Mouse (Mus musculus) thymus, adult 18-20 months (tissue): ENCODE data around the gene Gpr137c.
A peak's percentile ranks its signal among the peaks of the same experiment; 100 is the strongest.

Experiments used
- DNase-seq, 2 experiments: peaks; one replicate each; pipeline ENCODE4 v3.0.0; 2022; ENCODE audit warnings: mixed read lengths in 2 of 2

Gene Gpr137c

DNA sequence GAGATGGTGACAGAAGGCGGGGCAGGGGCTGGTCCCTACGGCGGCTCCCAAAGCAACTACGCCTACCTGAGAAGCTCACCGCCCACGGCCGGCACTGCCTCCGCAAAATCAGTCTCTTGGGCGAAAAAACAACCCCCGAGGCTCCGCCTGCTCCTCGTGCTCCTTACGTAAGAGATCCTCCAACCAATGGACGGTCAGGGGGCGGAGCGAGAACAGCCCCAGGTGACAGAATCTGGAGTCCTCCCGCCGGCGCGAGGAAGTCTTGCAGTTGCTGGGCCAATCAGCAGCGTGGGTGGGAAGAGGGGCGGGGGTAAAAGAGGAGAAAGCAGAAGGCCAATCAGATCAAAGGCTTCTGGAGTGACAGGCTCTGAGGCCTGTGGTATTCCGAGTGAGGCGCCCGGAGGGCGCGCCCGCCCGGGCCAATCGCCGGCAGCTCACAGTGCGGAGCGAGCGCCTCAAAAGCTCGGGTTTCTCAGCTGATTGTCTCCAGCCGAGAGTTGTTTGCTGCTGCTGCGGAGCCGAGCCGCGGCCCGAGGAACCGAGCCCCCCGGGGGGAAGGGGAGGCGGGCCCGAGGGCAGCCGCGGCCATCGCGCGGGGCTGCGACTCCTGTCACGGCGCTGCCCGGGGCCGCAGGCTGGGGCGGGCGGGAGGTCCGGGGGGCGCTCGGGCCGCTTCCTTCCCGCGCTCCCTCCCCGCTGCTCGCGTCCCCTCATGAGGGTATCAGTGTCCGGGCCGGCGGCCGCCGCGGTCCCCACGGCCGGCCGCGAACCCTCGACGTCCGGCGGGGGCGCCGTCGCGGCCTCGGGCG lies at the start of gene Gpr137c:
TSS of gene Gpr137c (plus strand) at position 437 of the 809 bp plus-strand sequence.
- peak; percentile 99 to 100 for DNase-seq

DNA sequence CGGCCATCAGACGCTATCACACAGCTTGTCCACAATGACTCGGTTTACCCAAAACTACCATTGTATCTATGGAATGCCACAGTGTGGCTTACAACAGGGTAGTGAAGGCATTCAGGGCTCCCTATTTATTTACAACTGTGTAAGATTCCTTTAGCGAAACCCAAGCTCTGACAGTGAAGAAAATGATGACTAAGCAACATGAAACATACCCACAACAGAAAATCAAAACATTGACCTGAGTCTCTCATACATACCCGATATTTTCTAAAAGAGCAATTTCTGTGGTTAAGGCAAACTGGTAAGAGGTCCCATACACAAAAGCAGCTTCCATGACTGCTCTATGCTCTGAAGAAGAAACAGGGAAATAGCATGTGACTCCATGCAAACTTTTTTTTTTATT lies 47.3 kb upstream of the Gpr137c start:
- no peak for DNase-seq

DNA sequence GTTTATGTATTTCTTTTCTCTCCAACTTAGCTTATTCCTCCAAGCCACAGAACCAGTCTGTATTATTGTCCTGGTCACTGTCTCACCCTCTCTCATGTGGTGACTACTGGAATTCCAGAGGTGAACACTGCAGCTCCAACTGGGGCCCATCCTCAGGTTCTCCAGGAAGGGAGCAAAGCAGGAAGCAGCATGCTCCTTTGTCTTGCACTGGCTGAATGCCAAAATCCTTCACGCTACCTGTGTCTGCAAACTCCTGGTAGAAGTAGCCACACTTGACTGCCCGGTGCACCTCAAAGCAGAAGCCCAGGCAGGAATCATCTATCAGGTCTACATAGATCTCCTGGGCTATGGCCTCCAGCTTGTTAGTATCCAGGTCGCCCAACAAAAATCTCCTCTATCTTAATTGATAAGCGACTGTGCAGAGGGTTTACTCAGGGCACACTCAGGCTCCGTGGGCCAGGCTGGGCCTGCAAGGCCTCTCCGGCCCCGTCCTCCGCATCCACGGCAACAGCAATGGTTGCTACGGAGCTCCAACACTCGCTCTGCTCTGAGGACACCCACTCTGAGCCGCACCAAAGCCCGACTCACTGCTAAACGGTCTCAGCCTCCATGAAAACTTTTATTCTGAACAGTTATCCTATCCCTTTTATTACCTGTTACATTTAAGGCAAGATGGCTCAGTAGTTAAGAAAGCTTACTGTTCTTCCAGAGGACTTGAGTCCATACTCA lies 44.3 kb upstream of the Gpr137c start:
- no peak for DNase-seq

DNA sequence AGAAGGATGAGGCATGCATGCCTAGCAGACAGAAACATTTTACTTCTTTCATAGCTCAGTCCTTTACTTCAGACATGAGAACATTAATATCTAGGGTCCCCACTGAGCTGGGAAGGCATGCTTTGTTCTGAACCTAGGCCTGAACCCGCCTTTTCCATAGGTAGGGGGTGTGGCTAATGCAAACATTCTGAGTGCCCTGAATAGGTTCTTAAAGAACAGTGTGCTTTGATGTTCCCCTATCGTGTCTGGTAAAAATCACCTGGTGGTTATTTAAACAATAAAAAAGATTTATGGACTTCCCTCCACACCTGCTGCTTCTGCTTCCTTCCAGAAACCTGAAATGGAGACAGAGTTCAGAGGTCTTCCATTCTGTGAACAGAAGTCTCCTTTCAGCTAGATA lies 40.3 kb upstream of the Gpr137c start:
- no peak for DNase-seq

DNA sequence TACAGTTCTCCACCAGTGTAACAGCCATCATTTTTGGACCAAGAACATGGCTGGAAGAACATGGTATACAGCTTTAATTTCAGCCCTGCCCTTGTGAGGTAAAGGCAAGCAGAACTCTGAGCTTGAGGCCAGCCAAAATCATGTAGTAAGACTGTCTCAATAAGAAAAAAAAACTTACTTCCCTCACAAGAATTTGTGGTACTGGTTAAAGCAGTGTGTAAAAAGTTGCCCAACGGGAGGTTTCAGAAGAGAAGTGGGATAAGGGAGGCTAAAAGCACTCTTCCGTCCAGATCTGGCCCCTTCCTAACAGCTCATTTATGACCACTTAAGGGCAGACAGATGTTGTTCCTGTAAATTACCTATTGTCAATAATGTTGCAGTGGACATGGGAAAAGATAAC lies 39.9 kb upstream of the Gpr137c start:
- DNase-seq = no peak

DNA sequence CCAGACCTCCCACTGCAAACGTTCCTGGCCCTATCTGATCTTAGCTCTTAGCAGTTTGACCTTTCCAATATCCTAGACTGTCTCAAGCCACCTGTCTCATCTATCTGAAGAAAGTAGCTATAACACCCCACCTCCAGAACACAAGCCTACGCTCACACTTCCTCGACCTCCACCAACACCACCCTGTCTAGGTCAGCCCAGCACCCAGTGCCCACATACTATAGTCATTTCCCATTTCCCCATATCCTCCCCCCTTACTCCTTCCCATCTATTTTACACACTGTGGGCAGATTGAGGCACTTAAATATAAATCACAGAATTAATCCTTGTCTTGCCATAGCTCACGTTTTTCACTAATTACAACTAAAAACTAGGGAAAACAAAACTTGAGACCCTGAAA lies 37.9 kb upstream of the Gpr137c start:
- no peak for DNase-seq

DNA sequence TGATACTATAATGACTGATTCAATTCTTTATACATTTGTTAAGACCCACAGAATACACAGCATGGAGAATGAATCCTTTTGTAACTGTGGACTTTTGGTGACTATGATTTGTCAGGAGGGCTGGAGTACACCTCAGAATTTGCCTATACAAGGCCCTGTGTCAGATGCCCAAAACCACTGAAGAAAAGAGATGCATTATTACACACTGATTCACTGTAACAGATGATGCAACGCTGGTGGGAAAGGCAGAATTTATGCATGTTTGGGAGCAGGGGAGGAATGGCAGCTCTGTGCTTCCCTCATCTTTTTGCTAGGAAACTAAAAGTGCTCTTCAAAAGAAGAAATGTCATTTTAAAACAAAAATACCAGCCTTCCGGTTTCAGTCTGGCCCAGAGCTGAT lies 28.5 kb upstream of the Gpr137c start:
- DNase-seq = no peak

DNA sequence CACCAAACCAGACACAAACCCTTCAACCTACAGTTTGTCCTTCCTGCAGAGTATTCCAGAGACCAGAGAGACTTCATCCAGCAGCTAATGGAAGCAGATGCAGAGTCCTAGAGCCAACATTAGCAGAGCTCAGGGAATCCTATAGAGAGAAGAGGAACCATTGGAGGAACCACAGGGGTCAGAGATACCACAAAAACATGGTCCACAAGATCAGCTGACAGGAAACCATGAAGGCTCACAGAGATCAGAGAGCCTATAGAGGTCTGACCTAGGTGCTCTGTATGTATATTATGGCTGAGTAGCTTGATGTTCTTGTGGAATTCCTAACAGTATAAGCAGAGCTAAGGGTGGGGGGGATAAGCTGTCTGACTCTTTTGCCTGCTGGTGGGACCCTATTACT lies 18.9 kb upstream of the Gpr137c start:
- no peak for DNase-seq

DNA sequence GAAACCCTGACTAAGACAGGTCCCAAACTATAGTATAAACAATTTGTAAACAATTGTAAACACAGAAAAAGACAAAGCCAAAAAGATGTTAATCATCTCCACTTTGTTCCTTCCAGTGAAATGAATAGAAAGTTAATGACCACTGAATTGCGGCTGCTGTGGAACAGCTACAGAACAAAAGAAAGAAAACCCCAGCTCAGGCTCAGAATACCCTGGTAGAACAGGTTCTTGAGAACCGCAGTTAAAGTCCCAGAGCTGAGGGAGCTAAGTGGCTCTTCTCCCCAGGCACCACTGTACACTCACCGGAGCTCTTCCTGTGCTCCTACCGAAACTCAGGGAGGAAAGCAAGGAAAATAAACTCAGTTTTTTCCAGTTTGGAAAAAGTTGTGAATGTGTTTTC lies 8.8 kb upstream of the Gpr137c start:
- no peak for DNase-seq

DNA sequence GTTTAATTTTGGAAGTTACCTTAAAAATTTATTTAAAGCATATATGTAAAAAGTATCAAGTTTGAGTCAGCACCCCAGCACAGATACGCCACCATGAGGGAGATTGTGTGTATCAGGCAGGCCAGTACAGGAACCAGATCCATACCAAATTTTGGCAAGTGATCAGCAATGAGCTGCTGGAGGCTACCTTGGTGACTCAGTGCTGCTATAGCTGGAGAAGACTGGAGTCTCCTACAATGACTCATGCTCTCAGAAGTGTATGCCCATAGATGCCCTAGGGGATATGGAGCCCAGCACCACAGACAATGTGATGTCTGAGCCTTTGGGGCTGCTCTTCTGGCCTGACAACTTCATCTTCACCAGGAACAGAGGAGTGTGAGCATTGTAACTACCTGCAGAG lies 8.1 kb upstream of the Gpr137c start:
- no peak for DNase-seq

DNA sequence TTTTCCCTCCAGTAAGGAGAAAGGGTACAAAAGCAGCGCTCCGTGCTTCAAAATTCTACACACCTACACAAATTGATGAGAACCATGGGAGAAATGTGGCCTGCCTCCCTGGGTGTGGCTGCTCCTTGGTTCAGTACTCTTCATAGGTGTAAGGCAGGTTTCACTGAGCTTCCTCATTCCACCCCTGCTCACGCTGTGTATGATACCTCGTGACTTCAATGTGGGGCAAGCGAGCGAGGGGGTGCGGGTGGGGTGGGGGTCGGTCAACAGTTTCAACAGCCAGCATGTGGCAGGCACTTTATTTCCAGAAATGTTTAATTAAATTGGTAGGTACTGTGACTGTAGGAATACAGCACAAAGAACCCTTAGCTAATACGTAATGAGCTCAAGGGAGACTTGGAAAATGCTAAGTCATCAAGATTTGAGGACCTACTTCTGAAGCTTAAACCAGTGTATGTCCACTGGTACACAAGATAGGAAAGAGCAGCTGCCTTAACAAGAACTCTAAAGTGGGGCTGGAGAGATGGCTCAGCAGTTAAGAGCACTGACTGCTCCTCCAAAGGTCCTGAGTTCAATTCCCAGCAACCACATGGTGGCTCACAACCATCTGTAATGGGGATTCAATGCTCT lies 2.7 kb upstream of the Gpr137c start:
- DNase-seq = no peak

DNA sequence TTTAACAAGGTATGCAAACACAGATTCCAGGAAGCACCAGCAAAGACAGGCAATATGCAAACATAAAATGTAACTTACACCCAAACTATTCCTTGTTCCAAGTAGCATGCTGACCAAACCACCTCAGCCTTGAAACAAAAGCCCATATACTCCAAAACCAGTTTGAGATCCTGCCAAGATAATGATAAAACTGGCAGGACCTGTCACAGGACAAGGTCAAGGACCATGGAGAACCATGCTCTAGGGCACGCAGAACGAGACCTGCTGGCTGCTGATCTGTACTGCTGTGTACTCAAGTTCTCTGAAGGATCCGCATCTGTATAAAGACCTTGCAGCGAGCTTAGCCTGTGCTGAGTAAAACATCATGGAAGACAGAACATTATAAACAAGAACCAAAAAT lies 1.8 kb upstream of the Gpr137c start:
- no peak for DNase-seq

DNA sequence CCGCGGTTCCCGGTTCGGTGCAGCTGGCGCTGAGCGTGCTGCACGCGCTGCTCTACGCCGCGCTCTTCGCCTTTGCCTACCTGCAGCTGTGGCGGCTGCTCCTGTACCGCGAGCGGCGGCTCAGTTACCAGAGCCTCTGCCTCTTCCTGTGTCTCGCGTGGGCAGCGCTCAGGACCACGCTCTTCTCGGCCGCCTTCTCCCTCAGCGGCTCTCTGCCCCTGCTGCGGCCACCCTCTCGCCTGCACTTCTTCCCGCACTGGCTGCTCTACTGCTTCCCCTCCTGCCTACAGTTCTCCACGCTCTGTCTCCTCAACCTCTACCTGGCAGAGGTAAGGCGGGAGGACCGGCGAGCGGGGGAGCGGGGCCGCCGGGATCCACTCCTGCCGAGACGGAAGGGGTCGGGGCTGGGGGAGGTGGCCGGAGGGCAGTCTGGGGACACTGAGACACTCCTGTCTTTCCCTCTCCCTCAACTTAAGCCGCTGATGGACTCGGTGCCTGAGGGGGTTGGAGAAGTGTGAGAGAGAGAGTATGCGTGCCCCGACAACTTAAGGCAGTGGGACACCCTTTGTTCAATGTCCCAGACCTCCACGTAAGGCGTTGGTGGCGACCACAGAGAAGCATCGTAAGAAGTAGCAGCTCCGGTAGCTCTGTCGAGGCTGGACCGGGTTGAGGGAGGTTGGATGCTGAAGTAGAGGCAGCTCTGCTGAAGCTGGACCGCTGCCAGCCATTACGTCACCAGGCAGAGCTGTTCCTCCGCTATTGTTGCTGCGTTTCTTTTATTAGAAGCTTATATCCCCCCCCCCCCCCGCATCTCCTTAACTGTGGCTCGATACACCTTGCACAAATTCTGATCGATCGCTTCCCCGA lies 806 bp downstream of the Gpr137c start, which contains the start of gene Txndc16:
TSS of gene Txndc16 (minus strand) at position 239 of the 867 bp plus-strand sequence.
- DNase-seq = peak; percentile 51 to 60

DNA sequence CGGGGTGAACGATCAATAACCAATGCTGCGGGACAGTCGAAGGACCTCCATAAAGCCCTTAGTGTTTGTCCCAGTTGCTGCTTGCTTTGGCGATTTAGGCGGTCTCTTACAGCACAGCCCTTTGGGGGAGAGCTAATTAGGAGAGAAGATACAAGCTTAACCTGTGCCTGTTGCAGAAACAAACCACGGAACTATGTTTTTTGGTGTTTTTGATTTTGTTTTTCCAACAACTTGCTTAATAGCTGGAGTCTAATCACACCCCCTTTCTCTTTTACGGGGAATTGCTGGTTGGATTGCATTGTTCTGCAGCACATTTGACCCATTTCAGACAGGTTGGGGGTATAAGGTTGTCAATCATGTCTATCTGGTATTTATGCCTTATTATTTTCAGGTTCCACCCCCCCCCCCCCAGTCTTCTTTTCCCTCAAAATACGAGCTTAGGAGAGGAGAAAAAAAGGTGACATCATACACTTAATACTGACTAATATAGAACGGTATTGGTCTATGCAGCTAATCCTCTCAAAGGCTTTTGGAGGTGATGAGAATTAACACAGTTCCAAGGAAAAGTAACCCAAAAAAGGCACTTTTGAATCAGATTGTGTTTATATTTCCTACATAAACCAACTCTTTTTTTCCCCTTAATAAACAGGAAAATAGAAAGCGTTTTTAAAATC lies 1.6 kb downstream of the Gpr137c start:
- DNase-seq = no peak

DNA sequence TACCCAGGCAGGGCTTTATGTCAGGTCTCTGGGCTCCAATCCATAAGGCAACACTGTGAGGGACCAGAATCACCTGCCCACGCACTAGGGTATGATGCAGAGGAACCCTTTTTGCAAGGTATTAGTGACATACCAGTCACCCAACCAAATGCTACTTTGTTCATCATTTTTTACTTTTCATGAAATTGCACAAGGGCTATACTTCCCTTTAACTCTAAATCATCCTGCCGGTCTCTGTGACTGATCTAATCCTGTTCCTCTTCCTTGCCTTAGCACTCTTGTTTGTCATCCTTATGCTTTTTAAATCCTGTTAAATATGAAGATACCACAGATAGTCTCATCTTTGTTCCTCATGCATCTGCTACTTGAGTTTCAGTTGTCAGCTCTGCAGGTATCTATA lies 19.5 kb downstream of the Gpr137c start:
- no peak for DNase-seq

DNA sequence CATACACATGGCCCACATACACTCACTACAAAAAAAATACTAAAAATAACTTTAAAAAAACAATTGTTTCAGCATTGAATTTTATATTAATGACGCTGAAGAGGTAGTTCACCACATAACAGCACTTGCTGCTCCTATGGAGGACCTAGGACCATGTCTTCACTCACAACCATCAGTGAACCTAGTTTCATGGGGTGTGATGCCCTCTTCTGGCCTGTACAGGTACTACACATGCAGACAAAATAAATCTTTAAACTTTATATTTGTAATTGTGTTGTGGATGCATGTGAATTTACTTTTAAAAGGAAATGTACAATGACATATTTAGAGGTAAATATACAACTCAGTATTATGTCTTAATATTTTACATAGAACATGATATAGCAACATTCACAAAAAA lies 22.1 kb downstream of the Gpr137c start:
- DNase-seq = no peak

DNA sequence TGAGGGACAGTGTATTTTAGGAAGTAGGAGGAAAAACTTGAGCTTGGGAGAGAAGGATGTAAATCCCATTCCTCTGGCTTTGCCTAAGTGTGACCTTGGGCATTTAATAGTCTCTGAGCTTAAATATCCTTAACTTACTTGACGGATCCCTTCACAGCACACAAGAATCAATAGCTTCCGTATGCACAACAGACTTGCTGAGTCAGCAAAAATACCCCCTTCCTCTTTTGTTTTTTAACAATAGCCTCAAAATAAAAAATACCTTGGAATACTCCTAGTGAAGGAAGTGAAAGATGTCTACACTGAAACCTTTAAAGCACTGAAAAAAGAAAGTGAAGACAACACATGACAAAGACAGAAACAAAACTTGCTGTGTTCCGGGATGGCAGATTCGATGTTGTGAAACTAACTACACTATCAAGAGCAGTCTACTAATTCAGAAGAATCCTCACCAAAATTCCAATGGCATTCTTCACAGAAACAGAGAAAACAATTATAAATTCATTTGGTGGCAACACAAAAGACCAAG lies 32.1 kb downstream of the Gpr137c start:
- DNase-seq = no peak

DNA sequence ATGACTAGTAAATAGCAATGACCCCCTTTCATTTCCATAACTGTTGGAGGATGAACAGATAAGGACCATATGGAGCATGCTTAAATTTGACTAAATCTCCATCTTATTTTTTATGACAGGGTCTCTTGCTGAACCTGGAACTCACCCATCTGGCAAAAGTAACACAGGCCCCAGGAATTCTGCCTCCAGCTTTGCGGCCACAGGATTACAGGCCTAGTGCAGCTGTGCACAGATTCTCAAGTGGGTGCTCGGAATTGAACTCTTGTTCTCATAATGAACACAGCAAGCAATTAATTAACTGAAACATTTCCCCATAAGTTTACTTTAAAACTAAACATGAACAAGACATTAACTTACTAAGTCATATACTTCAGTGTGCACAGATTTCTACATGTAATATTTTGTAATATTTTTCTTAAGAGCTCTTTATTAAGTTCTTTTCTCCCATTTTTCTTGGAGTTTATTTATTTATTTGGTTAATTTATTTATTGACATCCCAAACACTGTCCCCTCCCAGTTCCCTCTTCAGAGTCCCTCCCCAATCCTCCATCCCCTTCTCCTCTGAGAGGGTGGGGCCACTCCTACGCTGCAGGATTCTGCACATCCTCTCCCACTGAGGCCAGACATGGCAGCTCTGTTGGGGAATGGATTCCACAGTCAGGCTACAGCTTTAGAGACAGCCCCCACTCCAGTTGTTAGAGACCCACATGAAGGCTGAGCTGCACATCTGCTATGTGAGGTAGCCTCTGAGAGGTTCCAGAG lies 44.5 kb downstream of the Gpr137c start:
- DNase-seq = no peak

DNA sequence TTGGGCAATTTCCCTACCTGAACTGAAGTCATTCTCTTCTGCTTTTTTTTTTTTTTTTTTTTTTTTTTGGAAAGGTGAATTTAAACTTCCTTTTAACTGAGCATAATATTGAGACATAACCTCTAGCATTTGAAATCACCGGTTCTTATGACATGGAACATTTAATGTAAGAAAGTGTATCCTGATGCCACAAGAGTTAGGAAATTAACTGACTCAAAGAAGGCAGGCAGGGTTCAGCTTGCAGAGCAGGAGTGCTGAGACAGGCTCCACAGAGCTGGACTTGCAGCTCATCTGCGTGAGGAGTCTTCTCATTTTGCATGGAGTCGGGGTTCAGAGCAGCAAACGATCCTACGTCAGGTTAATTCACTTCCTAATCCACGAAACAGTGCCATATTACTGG lies 56.3 kb downstream of the Gpr137c start:
- DNase-seq = no peak

DNA sequence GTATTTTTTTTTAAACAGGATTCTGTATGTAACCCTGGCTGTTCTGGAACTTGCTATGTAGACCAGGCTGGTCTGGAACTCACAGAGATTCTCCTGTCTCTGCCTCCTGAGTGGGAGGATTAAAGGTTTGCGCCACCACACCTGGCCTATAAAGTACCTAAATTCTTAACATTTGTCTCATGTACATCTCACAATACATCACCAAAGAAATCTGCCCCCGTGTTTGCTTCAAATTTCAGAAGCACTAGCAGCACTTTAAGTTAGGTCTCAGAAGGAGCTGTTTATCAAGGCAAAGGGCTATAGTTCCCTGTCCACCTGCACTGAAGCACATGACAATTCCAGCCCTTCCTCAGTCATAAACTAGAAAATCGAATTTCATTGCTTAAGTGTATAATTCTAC lies 62.5 kb downstream of the Gpr137c start:
- no peak for DNase-seq

DNA sequence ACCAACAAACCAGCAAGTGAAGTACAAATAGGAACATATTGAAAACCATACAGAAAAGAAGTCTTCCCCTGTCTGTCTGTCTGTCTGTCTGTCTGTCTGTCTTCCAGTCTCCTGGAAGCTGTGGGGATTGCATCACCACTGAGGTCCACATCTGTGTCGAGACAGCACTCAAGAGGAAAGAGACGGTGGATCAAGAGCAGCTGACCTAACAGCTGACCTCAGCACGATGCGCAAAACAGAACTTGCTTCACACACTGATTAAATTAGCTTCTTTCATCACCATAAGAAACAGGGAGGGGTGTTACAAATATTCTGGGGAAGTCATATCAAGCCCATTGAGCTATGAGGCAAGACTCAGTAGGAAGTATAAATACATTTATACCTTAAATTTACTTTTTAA lies 72.1 kb downstream of the Gpr137c start:
- no peak for DNase-seq
